Mouse (Mus musculus) heart, adult 2 months (tissue): ENCODE data around the gene Arhgap19. TPM values are rescaled to one million over a fixed set of nuclear protein-coding genes. Genes with fewer than 3 reads are reported as not detected.

Source experiments
- DNase-seq, 2 experiments: peaks; one replicate each; pipeline ENCODE4 v3.0.0; 2021
- H3K27ac ChIP-seq: fragments of 200-600 bp; 2 replicates; pipeline ENCODE4 v1.8.1; 2022
- H3K27me3 ChIP-seq: fragments of 200-500 bp; 2 replicates; pipeline ENCODE4 v1.6.1; 2012; ENCODE audit warnings: mild to moderate bottlenecking, low read length, inconsistent platforms, mixed read lengths; ENCODE audit not compliant: control insufficient read depth, insufficient read depth
- H3K36me3 ChIP-seq: fragments of 200-500 bp; 2 replicates; pipeline ENCODE4 v1.6.1; 2012; ENCODE audit warnings: low read length, inconsistent platforms; ENCODE audit not compliant: control insufficient read depth, insufficient read depth
- H3K4me1 ChIP-seq: fragments of 200-500 bp; 2 replicates; pipeline ENCODE4 v1.6.1; 2011; ENCODE audit warnings: low read length; ENCODE audit not compliant: control insufficient read depth, insufficient read depth
- H3K4me3 ChIP-seq: fragments of 200-600 bp; 2 replicates; pipeline ENCODE4 v1.8.1; 2022
- H3K79me2 ChIP-seq: fragments of 200-500 bp; replicated peaks from 2 replicates; pipeline ENCODE4 v1.6.1; 2012; ENCODE audit warnings: mild to moderate bottlenecking, inconsistent platforms, low read length, moderate library complexity, mixed read lengths; ENCODE audit not compliant: control insufficient read depth, insufficient read depth
- H3K9ac ChIP-seq: fragments of 200-500 bp; 2 replicates; pipeline ENCODE4 v1.6.1; 2012; ENCODE audit warnings: low read depth, mild to moderate bottlenecking, control low read depth, inconsistent platforms, low read length, mixed read lengths
- CTCF ChIP-seq: fragments of 200-600 bp; IDR thresholded peaks from 2 replicates; pipeline ENCODE4 v1.8.1; 2022; ENCODE audit warnings: antibody characterized with exemption, mild to moderate bottlenecking, moderate library complexity
- EP300 ChIP-seq: fragments of 200-500 bp; IDR thresholded peaks from 2 replicates; pipeline ENCODE4 v1.6.1; 2011; ENCODE audit warnings: low read depth, low read length, control low read depth; ENCODE audit not compliant: insufficient read depth
- POLR2A ChIP-seq: fragments of 200-500 bp; IDR thresholded peaks from 2 replicates; pipeline ENCODE4 v1.6.1; 2011; ENCODE audit warnings: mild to moderate bottlenecking, low read depth, low read length, control low read depth; ENCODE audit not compliant: insufficient read depth
- WGBS: fragments of 180-500 bp; shearing (Covaris S2); methylation state at CpG from one replicate; pipeline ENCODE4 v1.1.7; 2018; 5-methylcytosine and 5-hydroxymethylcytosine counted together
- intact Hi-C: fragments of 180-260 bp; cut with DNase I; formaldehyde crosslinking; loops from one replicate; pipeline ENCODE4 v1.15.1; 2025
- polyA plus RNA-seq: library from polyadenylated mRNA; depleted of rRNA; stranded (reverse); fragments of >200 nt; gene quantifications from 2 replicates; pipeline ENCODE4 v1.2.3, GENCODE M21; 2012
- total RNA-seq, 2 experiments: library from RNA; stranded (reverse); gene quantifications; 2 replicates each; pipeline ENCODE4 v1.2.3; 2021

The Arhgap19 gene
- total and polyA plus RNA-seq, 3 experiments, result 1.4 to 2.0 (median 1.7) TPM

DNA sequence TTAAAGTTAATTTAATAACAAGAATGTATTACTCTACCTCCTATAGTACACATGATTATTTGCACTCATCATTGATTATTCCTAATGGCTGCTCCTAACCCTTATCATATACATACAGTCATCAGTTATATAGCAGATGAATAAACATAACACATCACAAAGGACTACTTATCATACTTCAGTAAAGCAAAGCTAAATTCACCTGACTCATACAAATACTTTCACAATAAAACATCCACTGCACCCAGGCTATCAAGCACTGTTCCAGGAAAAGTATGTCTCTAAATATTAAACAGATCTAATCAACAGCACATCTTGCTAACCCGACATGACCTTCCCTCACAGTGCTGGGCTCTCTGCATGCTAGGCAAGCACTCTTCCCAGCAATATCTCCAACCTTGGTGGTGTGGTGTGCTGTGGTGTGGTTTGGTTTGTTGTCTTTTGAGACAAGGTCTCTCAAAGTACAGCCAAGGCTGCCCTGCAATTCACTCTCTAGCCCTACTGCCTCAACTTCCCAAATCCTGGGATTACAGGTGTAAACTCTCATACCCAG is 8.8 kb downstream of the Arhgap19 start:
- Histone ChIP-seq H3K4me3 (no peak overlapping the region), H3K27me3 (no peaks in the 10 kb centered on the region), H3K9ac (no peak overlapping the region), H3K79me2 (no peaks in the 10 kb centered on the region), H3K36me3 (no peaks in the 10 kb centered on the region), H3K4me1 (no peaks in the 10 kb centered on the region), H3K27ac (no peak overlapping the region)
- TF ChIP-seq POLR2A (no peak), EP300 (no peak)
- intact Hi-C loops, result no loop called here
- WGBS, result 69% methylated on average over 1 of the region's 1 CpGs
- no peak for DNase-seq

DNA sequence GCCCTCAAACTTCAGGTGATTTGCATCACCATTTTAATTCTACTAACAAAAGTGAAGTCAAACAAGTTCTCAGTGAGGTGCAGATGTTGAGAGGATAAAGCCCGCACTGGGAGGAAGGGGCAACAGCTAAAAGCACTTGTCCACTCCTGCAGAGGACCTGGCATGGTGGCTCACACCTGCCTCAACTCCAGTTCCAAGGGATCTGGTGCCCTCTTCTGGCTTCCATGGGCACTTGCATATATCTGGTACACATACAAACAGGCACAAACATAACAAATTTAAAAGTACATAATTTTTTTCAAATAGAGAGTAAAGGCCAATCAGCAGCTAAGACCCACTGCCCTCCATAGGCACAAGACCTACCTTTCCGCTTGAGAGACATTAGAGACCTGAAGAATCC is 10.5 kb downstream of the Arhgap19 start:
- Histone ChIP-seq H3K27me3 (no peaks in the 10 kb centered on the region), H3K4me3 (no peak overlapping the region), H3K9ac (no peak overlapping the region), H3K36me3 (no peaks in the 10 kb centered on the region), H3K4me1 (no peaks in the 10 kb centered on the region), H3K79me2 (no peaks in the 10 kb centered on the region), H3K27ac (no peak overlapping the region)
- TF ChIP-seq CTCF, result peak; percentile 35
- TF ChIP-seq EP300, result no peak
- TF ChIP-seq POLR2A, result no peak
- no peak for DNase-seq
- WGBS, result 98% methylated on average over 2 of the region's 2 CpGs
- intact Hi-C loops, result no loop called here

DNA sequence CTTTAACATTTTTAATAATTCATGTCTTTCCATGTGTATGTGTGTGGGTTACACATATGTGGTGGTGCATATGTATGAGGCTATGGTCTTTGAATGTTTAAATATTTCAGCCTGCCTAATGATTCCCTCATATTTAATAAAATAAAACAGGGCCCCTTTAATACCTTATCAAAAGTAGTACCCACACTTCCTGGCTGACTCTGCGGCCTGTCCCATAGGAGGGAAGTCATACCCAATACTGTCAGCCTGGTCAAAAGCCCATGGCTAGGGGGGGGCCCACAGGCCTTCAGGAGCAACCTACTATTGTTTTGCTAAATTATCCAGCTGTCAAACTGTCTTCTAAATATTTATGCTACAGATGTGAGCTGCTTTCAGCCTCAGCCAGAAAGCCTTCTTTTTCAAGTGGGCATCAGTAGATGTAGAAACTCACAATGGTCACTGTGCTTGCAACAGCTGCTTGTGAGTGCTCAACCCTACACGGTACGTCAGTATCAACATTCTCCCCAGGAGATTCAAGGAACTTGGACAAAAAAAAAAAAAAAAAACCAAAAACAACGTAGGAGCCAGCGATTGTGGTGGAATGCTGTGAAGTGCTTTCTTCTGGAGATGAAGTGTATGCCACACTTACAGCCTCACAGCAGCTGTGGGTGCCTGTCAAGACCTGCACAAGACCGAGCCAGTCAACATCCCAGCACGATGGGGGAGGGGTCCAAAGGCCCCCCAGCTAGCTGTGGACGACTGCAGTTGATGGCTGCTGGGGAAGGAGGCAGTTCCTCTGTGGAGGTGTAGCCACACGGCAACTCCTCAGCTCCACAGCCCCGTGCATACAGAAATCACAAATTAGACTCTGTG is 12.5 kb downstream of the Arhgap19 start:
- no peak overlapping the region for H3K4me3 ChIP-seq
- no peaks in the 10 kb centered on the region for H3K36me3 ChIP-seq
- H3K4me1 ChIP-seq, result no peaks in the 10 kb centered on the region
- TF ChIP-seq EP300 (no peak), CTCF (no peak), POLR2A (no peak)
- no peak for DNase-seq
- WGBS, result 61% methylated on average over 10 of the region's 10 CpGs
- H3K9ac ChIP-seq, result no peak overlapping the region
- intact Hi-C loops, result no loop called here
- H3K27me3 ChIP-seq, result no peaks in the 10 kb centered on the region
- no peak overlapping the region for H3K27ac ChIP-seq
- H3K79me2 ChIP-seq, result no peaks in the 10 kb centered on the region

DNA sequence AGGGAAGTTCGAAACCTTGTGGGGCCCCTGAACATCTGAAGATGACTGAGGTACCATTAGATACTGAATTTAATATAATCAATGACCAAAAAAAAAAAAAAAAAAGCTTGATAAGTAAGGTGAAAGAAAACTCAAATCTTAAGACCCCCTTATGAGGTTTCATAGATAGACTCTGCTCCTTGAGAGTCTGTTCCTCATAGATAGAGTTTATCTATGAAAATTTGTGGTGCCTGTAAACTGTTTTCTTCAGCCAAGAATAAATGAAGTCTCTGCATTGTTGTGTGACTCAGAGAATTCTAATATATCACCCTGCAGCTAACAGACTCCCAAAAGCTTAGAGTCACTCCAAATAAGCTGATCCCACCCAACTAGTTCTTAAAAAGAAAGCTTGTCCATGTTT is 15.0 kb downstream of the Arhgap19 start:
- DNase-seq, result no peak
- Histone ChIP-seq H3K36me3 (no peaks in the 10 kb centered on the region), H3K4me3 (no peak overlapping the region), H3K79me2 (no peaks in the 10 kb centered on the region), H3K9ac (no peak overlapping the region), H3K27ac (no peak overlapping the region), H3K27me3 (no peaks in the 10 kb centered on the region), H3K4me1 (no peaks in the 10 kb centered on the region)
- WGBS, result 95% methylated on average over 1 of the region's 1 CpGs
- intact Hi-C loops, result no loop called here
- TF ChIP-seq CTCF (no peak), EP300 (no peak), POLR2A (no peak)

DNA sequence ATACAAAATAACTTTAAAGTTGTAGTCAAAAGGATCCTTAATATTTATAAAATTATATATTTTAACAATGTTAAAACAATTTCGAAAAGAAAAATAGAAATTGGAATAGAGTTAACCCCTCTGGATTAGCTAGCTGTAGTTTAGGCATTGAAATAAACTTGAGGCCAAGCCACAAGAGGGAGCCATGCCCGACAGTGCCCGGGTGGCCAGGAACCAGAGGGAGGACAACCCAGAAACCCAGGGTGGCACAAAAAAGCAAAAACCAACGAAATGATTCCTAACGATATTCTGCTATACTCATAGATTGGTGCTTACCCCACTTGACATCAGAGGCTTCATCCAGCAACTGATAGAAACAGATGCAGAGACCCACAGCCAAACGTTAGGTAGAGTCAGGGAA is 24.3 kb downstream of the Arhgap19 start:
- no peak overlapping the region for H3K4me3 ChIP-seq
- TF ChIP-seq CTCF, result peak; percentile 64
- TF ChIP-seq EP300, result no peak
- no peaks in the 10 kb centered on the region for H3K36me3 ChIP-seq
- H3K27me3 ChIP-seq, result no peaks in the 10 kb centered on the region
- WGBS, result 81% methylated on average over 6 of the region's 6 CpGs
- H3K4me1 ChIP-seq, result no peaks in the 10 kb centered on the region
- H3K79me2 ChIP-seq, result no peaks in the 10 kb centered on the region
- intact Hi-C loops, result no loop called here
- H3K27ac ChIP-seq, result no peak overlapping the region
- no peak for DNase-seq
- no peak overlapping the region for H3K9ac ChIP-seq

DNA sequence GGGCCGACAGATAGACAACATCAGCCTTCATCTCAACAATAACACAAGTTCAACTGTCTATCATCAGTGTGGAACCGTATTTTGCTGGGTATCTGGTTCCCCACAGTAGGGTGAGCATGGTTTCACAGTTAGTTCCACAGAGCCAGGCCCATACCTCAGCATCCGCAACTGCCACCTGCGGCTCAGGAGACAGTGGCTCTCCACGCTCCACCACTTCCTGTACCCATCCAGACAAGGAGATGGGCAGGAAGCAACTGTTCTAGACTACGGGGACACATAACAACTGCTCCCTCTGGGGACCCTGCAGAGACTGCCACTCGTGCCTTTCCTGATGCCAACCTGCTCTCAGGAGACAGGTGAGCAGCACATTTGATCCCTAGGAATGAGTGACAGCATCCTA is 33.1 kb downstream of the Arhgap19 start:
- Histone ChIP-seq H3K27me3 (no peaks in the 10 kb centered on the region), H3K4me3 (no peak overlapping the region), H3K9ac (no peak overlapping the region), H3K27ac (no peak overlapping the region), H3K36me3 (no peaks in the 10 kb centered on the region), H3K79me2 (no peaks in the 10 kb centered on the region), H3K4me1 (no peaks in the 10 kb centered on the region)
- no peak for TF ChIP-seq POLR2A
- no peak for TF ChIP-seq EP300
- no peak for TF ChIP-seq CTCF
- 78% methylated on average over 7 of the region's 7 CpGs for WGBS
- intact Hi-C loops, result no loop called here
- DNase-seq, result no peak
